ENCODE assay signal across 21 mouse cellular contexts in the genomic region with DNA sequence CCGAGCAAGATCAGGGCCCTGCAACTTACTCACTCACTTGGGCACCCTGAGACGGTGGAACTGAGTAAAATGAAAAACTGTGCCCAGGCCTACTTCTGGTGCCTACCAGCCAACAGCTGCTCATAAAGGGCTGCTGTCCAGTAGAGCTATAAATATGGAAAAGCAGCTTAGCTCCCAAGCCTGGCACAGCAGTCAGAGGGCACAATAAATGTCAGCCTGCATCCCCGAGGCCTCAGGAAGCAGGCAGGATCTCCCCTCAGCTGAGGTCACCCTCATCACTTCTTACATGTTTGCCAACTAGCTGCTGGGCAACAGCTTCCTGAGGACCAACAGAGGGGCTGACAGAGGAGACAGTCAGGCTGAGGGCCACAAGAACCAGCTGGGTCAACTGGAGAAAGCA. TPM values are rescaled to one million over a fixed set of nuclear protein-coding genes. Genes with fewer than 3 reads are reported as not detected.
DNase-seq lines count a peak whose midpoint lies in the region; TF ChIP-seq lines count a peak whose summit lies in the region.
"Had no signal": no experiment of that assay in that cellular context is flagged by ENCODE, and none has a peak within 500 bp of the region (broad histone marks: within the 10 kb centered on the region; RNA-seq: fewer than 3 reads in every experiment).

No protein-coding gene starts in this region.

- WGBS in cerebellum, adult 2 months, result 42% methylated on average over 3 of the region's 3 CpGs

- intact Hi-C loops in gastrocnemius, adult 2 months (cut with DNase I), result no loop called here

- peak overlapping the region; percentile 7; the same call in 1 of the 2 replicates for H3K27ac ChIP-seq in cerebellum, adult 2 months (ENCODE audit: insufficient read depth, low read length)
- H3K27ac ChIP-seq in gastrocnemius, adult 2 months, result peak overlapping the region; percentile 76
- H3K27ac ChIP-seq in layer of hippocampus, adult 2 months, result peak overlapping the region; percentile 65; the same call in 1 of the 2 replicates
- H3K27ac ChIP-seq: heart, adult 2 months; heart, embryonic 10.5 days; heart, embryonic 13.5 days; hindbrain, embryonic 12.5 days; intestine, embryonic 15.5 days had no signal

- H3K4me1 ChIP-seq in cerebellum, adult 2 months (ENCODE audit: control insufficient read depth, insufficient read depth, low read length), result peaks cover 76% of the 10 kb centered on the region

- no peak for TF ChIP-seq CTCF in cerebellum, adult 2 months (IDR thresholded peaks at IDR 0.05; ENCODE audit: borderline replicate concordance, insufficient read depth, low read depth, low read length)
- TF ChIP-seq CTCF in gastrocnemius, adult 2 months (IDR thresholded peaks at IDR 0.05), result no peak
- TF ChIP-seq CTCF in layer of hippocampus, adult 2 months (conservative IDR thresholded peaks at IDR 0.05), result no peak

- no peak for DNase-seq in cerebellum, adult 2 months
- DNase-seq in cerebellum, postnatal 10 days, result no peak
- DNase-seq in gastrocnemius, adult 2 months, result peak; percentile 76
- no peak for DNase-seq in gastrocnemius, postnatal 4 days (ENCODE audit: low spot score in 2 of 2)
- DNase-seq in layer of hippocampus, adult 2 months (ENCODE audit: low spot score in 2 of 2), result no peak
- DNase-seq in layer of hippocampus, adult 9-10 months (ENCODE audit: low spot score), result no peak
- peak; percentile 71 for DNase-seq in brain, adult 2 months (ENCODE audit: low read depth, low spot score)
- no peak for DNase-seq in frontal cortex, postnatal 36 days (ENCODE audit: low spot score in 2 of 2)
- DNase-seq: adrenal gland, adult 8-10 months; adrenal gland, postnatal 25 days; cerebellum, adult 11 months; cerebellum, adult 8-10 months; cerebellum, postnatal 14 days; heart, adult 2 months; heart, postnatal 14 days; heart, postnatal 4 days; kidney, adult 11 months had no signal

- TF ChIP-seq POLR2A in cerebellum, adult 2 months (IDR thresholded peaks at IDR 0.05; ENCODE audit: borderline replicate concordance, insufficient read depth, low read length), result no peak

- no peaks in the 10 kb centered on the region for H3K27me3 ChIP-seq in cerebellum, adult 2 months (ENCODE audit: control insufficient read depth, insufficient read depth, low read length)
- H3K27me3 ChIP-seq: heart, embryonic 13.5 days; hindbrain, embryonic 12.5 days; intestine, embryonic 15.5 days had no signal

- H3K4me3 ChIP-seq in cerebellum, adult 2 months (replicated peaks; ENCODE audit: insufficient read depth, low read depth, low read length), result no peak overlapping the region
- no peak overlapping the region for H3K4me3 ChIP-seq in gastrocnemius, adult 2 months
- H3K4me3 ChIP-seq in layer of hippocampus, adult 2 months, result no peak overlapping the region
- H3K4me3 ChIP-seq: heart, adult 2 months; heart, embryonic 10.5 days; heart, embryonic 13.5 days; hindbrain, embryonic 12.5 days; intestine, embryonic 15.5 days had no signal

RNA-seq across cellular contexts. Expression of a gene that starts 27.6 kb away (rescaled TPM):
- 64.9 and 67.6 TPM in 2 replicates for polyA plus RNA-seq in cerebellum, adult 2 months (2012; rRNA removed)
- 1 to 10 TPM; 6.5 to 6.6 TPM for total RNA-seq in gastrocnemius, adult 2 months (2021)
- 10 to 100 TPM; 10.0 to 10.1 TPM for total RNA-seq in gastrocnemius, postnatal 4 days (2021)
- 10 to 100 TPM; 66.6 to 76.8 TPM for total RNA-seq in layer of hippocampus, adult 2 months (2021)

Comparison
In these comparisons a context has a peak if more than half of its experiments do, and no peak if none do; other contexts are left out.
1. DNase-seq: peak in gastrocnemius, adult 2 months (single experiment) and brain, adult 2 months (single experiment); none in cerebellum, adult 2 months (0 of 2), cerebellum, postnatal 10 days (0 of 2), gastrocnemius, postnatal 4 days (0 of 2), layer of hippocampus, adult 2 months (0 of 2), layer of hippocampus, adult 9-10 months (single experiment) and frontal cortex, postnatal 36 days (0 of 2).
2. H3K27ac ChIP-seq: peak in every context shown above with its lines; median percentile 76 in gastrocnemius, adult 2 months; 65 in layer of hippocampus, adult 2 months; 7 in cerebellum, adult 2 months.
3. RNA of a gene that starts 27.6 kb away (total RNA-seq): 66.6 to 76.8 TPM in layer of hippocampus, adult 2 months; 10.0 to 10.1 TPM in gastrocnemius, postnatal 4 days and 6.5 to 6.6 TPM in gastrocnemius, adult 2 months; every median in the first group is over 4 times any median in the second.